Mouse (Mus musculus) heart, postnatal 0 days (tissue): ENCODE measurements around the gene Scoc.

Experiments
- CTCF ChIP-seq: IDR thresholded peaks from 2 replicates; pipeline ENCODE4 v1.5.1; 2016; ENCODE audit warnings: antibody characterized with exemption, control low read depth, low read depth
- EP300 ChIP-seq: IDR thresholded peaks from 2 replicates; pipeline ENCODE4 v1.6.1; 2016; ENCODE audit warnings: antibody characterized with exemption, low read depth

DNA sequence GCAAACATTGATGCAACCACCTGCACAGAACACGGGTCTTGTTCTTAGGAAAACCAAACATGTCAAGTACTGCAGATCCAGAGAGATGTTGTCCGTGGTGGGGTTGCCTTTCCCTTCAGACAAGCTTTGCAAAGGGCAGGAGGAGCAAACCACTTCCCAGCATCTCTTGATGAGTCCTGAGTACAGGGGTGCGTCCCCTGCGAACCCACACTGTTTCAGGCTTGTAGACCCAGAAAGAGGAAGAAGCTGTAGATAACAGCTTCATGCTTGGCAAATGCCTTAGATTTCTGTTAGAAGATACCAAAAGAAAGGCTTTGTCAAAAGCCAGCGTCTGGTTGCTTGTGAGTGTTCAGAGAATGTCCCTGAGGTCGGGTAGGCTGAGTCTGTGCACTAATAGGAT is 40.2 kb downstream of the Scoc start:
- TF ChIP-seq CTCF (no peak), EP300 (no peak)
